Mouse (Mus musculus): ENCODE data around the gene Ptprd. TPM values are rescaled to one million over a fixed set of nuclear protein-coding genes. Genes with fewer than 3 reads are reported as not detected.

Gene Ptprd
- polyA plus RNA-seq, 1 experiment: not detected

- H3K4me1 ChIP-seq: no peaks in the 10 kb centered on the region
- no peak overlapping the region for H3K4me3 ChIP-seq (replicated peaks)
- H3K27me3 ChIP-seq (replicated peaks): no peaks in the 10 kb centered on the region
- H3K9me3 ChIP-seq: 0 out of 2 replicates have a peak, but pooled peaks cover 2% of the 10 kb centered on the region
- H3K36me3 ChIP-seq (replicated peaks; ENCODE audit: low read length): no peaks in the 10 kb centered on the region
- no peak for TF ChIP-seq GATA1 (IDR thresholded peaks at IDR 0.05; ENCODE audit: borderline replicate concordance, low read length)
- TF ChIP-seq FLI1 (IDR thresholded peaks at IDR 0.05; ENCODE audit: low read length): no peak
These were observed 1918.9 kb downstream of the Ptprd start for GRCm38 (mm10) chr4:76292733-76293357.

GRCm38 (mm10) chr4:76290484-76290818 is 1921.3 kb downstream of the Ptprd start:
- Histone ChIP-seq H3K27me3 (replicated peaks) (no peaks in the 10 kb centered on the region), H3K36me3 (replicated peaks; ENCODE audit: low read length) (no peaks in the 10 kb centered on the region)
- TF ChIP-seq GATA1 (IDR thresholded peaks at IDR 0.05; ENCODE audit: borderline replicate concordance, low read length) (no peak), FLI1 (IDR thresholded peaks at IDR 0.05; ENCODE audit: low read length) (no peak)

DNA sequence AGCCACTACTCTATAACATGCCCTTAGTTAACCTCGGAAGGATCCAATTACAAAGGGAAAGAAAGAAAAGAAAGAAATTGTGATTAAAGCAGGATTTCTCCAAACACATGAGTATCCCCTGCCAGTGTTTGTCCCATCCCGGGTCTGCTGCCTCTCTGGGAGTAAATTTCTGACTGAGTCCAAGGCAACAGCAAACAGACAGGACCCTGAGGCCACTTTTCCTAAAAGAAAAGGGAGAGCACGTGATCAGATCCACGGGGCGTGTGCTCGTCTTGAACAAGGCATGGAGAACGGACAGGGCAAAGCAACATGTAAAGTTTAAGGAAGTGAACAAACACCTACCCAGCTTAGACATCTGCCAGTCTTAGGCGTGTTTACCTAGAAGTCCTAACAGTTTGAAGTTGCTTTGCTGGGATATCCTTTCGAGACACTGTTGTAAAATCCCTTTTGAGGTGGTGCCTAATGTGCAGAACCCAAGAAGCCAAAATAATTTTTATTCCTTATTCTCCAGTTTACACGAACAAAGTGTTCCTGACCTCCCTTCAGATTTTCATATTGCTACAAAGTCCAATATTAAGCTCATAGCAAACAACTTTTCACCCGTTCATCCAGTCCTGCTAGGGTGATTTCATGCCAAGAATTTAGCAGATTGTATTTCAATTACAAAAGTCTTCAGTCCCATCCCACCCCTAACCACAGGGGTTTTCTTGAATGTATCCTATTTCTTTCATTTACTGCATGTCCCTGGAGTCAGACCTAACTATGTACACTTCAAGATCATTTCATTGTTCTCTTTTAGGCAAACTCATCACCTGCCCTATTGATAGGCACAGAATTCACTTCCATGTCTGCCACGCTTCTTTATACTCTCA is 1921.9 kb downstream of the Ptprd start:
- TF ChIP-seq GATA1 (IDR thresholded peaks at IDR 0.05; ENCODE audit: borderline replicate concordance, low read length) (no peak), FLI1 (IDR thresholded peaks at IDR 0.05; ENCODE audit: low read length) (no peak)
- Histone ChIP-seq H3K27me3 (replicated peaks) (no peaks in the 10 kb centered on the region), H3K4me1 (no peaks in the 10 kb centered on the region), H3K4me3 (replicated peaks) (no peak overlapping the region), H3K9me3 (0 out of 2 replicates have a peak, but pooled peaks cover 2% of the 10 kb centered on the region), H3K36me3 (replicated peaks; ENCODE audit: low read length) (no peaks in the 10 kb centered on the region)

More at GRCm38 (mm10) chr4:76290484-76290818, 1921.3 kb downstream of the Ptprd start:
- Histone ChIP-seq H3K4me3 (replicated peaks) (no peak overlapping the region), H3K4me1 (no peaks in the 10 kb centered on the region), H3K9me3 (0 out of 2 replicates have a peak, but pooled peaks cover 2% of the 10 kb centered on the region)

DNA sequence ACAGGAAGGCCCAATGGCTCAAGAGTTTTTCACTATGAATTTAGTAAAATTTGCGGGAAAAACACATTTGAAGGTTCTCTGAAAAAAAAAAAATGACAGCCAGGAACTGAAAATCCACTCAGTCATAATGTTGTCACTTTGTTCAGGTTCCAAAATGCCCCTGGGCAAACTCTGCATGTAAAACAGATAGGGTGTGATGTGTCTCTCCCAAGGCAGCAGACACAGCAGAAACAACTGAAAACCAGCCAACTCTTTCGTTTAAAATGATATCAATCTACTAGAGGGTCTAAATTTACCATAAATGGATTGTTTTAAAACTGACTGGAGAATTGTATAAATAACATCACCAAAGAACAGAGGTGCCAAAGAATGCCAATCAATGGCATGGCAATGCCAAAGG is 1925.7 kb downstream of the Ptprd start:
- no peak for TF ChIP-seq FLI1 (IDR thresholded peaks at IDR 0.05; ENCODE audit: low read length)
- no peaks in the 10 kb centered on the region for H3K4me1 ChIP-seq
- no peaks in the 10 kb centered on the region for H3K9me3 ChIP-seq
- no peaks in the 10 kb centered on the region for H3K27me3 ChIP-seq (replicated peaks)
- no peak overlapping the region for H3K4me3 ChIP-seq (replicated peaks)
- H3K36me3 ChIP-seq (replicated peaks; ENCODE audit: low read length): no peaks in the 10 kb centered on the region

- TF ChIP-seq GATA1 (IDR thresholded peaks at IDR 0.05; ENCODE audit: borderline replicate concordance, low read length) (no peak), FLI1 (IDR thresholded peaks at IDR 0.05; ENCODE audit: low read length) (no peak)
- H3K4me3 ChIP-seq (replicated peaks): no peak overlapping the region
- no peaks in the 10 kb centered on the region for H3K27me3 ChIP-seq (replicated peaks)
These were observed 1928.9 kb downstream of the Ptprd start for GRCm38 (mm10) chr4:76282886-76283285.

DNA sequence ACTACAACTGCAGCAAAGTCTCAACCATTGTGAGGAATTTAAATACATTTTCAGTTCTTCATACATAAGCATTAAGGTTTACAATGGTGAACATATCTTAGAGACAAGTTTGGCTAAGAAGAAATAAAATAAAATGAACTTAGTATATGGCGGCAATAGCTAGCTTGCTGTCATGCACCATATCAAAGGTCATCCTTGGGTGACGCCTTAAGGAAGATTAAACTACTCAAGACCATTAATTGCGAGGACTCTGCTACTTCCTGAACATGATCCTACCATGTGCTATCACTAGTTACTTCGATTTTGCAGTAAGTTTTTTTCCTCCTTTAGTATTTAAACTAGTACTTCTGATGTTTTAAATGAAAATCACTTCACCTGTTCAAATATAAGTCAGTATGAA is 1949.0 kb downstream of the Ptprd start:
- Histone ChIP-seq H3K4me3 (replicated peaks) (no peak overlapping the region), H3K9me3 (no peaks in the 10 kb centered on the region), H3K27me3 (replicated peaks) (no peaks in the 10 kb centered on the region), H3K36me3 (replicated peaks; ENCODE audit: low read length) (no peaks in the 10 kb centered on the region), H3K4me1 (no peaks in the 10 kb centered on the region)
- TF ChIP-seq FLI1 (IDR thresholded peaks at IDR 0.05; ENCODE audit: low read length) (no peak), GATA1 (IDR thresholded peaks at IDR 0.05; ENCODE audit: borderline replicate concordance, low read length) (no peak)

More at GRCm38 (mm10) chr4:76282886-76283285, 1928.9 kb downstream of the Ptprd start:
- Histone ChIP-seq H3K9me3 (no peaks in the 10 kb centered on the region), H3K36me3 (replicated peaks; ENCODE audit: low read length) (no peaks in the 10 kb centered on the region), H3K4me1 (no peaks in the 10 kb centered on the region)

DNA sequence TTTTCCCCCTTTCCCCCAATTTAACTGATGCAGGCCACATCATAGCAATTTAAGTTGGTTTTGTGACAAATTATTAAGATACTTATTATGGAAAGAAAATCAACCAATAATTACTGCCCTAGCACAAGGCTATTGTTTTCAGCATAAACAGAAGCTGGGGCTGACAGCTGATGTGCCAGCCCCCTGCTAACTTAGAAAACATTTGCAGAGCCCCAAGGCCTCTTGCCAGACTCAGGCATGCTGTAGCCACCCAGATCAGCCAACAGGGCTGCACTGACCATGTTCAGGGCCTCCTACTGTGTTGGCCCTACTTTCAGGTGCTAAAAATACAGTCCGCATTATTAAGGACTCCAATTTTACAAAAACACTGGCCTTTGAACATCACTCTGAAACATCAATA is 1951.1 kb downstream of the Ptprd start:
- H3K27me3 ChIP-seq (replicated peaks): no peaks in the 10 kb centered on the region
- H3K36me3 ChIP-seq (replicated peaks; ENCODE audit: low read length): no peaks in the 10 kb centered on the region
- H3K4me3 ChIP-seq (replicated peaks): no peak overlapping the region
- no peaks in the 10 kb centered on the region for H3K9me3 ChIP-seq
- TF ChIP-seq FLI1 (IDR thresholded peaks at IDR 0.05; ENCODE audit: low read length) (no peak), GATA1 (IDR thresholded peaks at IDR 0.05; ENCODE audit: borderline replicate concordance, low read length) (no peak)
- H3K4me1 ChIP-seq: no peaks in the 10 kb centered on the region

DNA sequence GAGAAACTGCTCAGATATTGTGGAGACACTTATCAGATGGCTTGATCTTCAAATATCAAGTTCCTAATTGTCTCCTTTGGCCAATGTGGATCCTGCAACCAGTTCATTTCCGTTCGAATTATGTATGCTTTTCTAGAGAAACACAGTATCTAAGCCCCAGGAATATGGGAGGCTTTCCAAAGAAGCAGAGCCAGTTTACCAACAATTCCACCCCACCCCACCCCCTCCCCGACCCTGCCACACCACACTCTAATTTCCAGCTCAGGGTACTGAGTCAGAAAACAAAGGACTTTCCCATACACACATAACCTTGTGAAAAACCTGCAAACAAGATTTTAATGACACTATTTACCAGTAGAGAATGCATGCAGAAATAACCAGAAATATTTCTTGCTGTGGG is 1951.5 kb downstream of the Ptprd start:
- H3K27me3 ChIP-seq (replicated peaks): no peaks in the 10 kb centered on the region
- H3K4me1 ChIP-seq: no peaks in the 10 kb centered on the region
- no peaks in the 10 kb centered on the region for H3K9me3 ChIP-seq
- no peak overlapping the region for H3K4me3 ChIP-seq (replicated peaks)
- no peaks in the 10 kb centered on the region for H3K36me3 ChIP-seq (replicated peaks; ENCODE audit: low read length)
- TF ChIP-seq GATA1 (IDR thresholded peaks at IDR 0.05; ENCODE audit: borderline replicate concordance, low read length) (no peak), FLI1 (IDR thresholded peaks at IDR 0.05; ENCODE audit: low read length) (no peak)

DNA sequence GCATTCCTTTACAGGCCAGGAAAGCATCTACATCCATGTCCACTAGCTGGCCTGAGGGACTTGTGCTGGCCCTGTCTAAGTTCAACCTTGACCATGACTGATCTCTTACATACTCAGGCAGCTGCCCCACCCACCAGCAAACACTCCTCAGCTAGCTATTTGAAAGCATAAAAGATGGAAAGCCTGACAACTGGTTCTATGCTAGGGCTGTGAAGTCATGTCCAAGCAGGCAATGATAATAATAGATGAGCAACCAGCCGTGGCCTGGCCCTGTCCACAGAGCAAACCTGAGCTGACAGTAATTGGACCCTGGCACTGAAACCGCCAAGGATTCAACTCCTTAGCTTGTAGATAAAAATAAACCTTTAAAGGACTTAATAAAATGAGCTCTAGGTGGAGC is 1952.1 kb downstream of the Ptprd start:
- Histone ChIP-seq H3K27me3 (replicated peaks) (no peaks in the 10 kb centered on the region), H3K36me3 (replicated peaks; ENCODE audit: low read length) (no peaks in the 10 kb centered on the region), H3K9me3 (no peaks in the 10 kb centered on the region), H3K4me1 (no peaks in the 10 kb centered on the region), H3K4me3 (replicated peaks) (no peak overlapping the region)
- TF ChIP-seq FLI1 (IDR thresholded peaks at IDR 0.05; ENCODE audit: low read length): no peak
- no peak for TF ChIP-seq GATA1 (IDR thresholded peaks at IDR 0.05; ENCODE audit: borderline replicate concordance, low read length)

- Histone ChIP-seq H3K4me1 (no peaks in the 10 kb centered on the region), H3K4me3 (replicated peaks) (peak overlapping the region; percentile 29), H3K36me3 (replicated peaks; ENCODE audit: low read length) (no peaks in the 10 kb centered on the region), H3K9me3 (peaks cover 3% of the 10 kb centered on the region; the same call in 1 of the 2 replicates), H3K27me3 (replicated peaks) (no peaks in the 10 kb centered on the region)
- TF ChIP-seq FLI1 (IDR thresholded peaks at IDR 0.05; ENCODE audit: low read length): no peak
- no peak for TF ChIP-seq GATA1 (IDR thresholded peaks at IDR 0.05; ENCODE audit: borderline replicate concordance, low read length)
These were observed 1967.4 kb downstream of the Ptprd start for GRCm38 (mm10) chr4:76244371-76244770.
